Comparison of ENCODE assay signal across 23 mouse cellular contexts in genomic region chr14:58099599-58099998, GRCm38 (mm10). TPM values are rescaled to one million over a fixed set of nuclear protein-coding genes. Genes with fewer than 3 reads are reported as not detected.
DNase-seq lines count a peak whose midpoint lies in the region; ATAC-seq lines count a peak whose summit lies in the region.
"Had no signal": no experiment of that assay in that cellular context is flagged by ENCODE, and none has a peak within 500 bp of the region (broad histone marks: within the 10 kb centered on the region; RNA-seq: fewer than 3 reads in every experiment).

No protein-coding gene starts in this region.

- H3K4me2 ChIP-seq in embryonic facial prominence, embryonic 14.5 days (ENCODE audit: low read depth, low read length), result no peak overlapping the region
- H3K4me2 ChIP-seq: embryonic facial prominence, embryonic 13.5 days; heart, embryonic 11.5 days; hindbrain, embryonic 14.5 days; limb, embryonic 13.5 days; lung, embryonic 15.5 days had no signal

- 69% methylated on average over 8 of the region's 8 CpGs for WGBS in embryonic facial prominence, embryonic 14.5 days
- WGBS in embryonic facial prominence, embryonic 10.5 days, result 84% methylated on average over 8 of the region's 8 CpGs

- ATAC-seq in embryonic facial prominence, embryonic 14.5 days (ENCODE audit: low read depth), result no peak
- ATAC-seq: intestine, embryonic 16.5 days had no signal

- H3K4me3 ChIP-seq in embryonic facial prominence, embryonic 14.5 days (ENCODE audit: low read depth, low read length), result no peak overlapping the region
- H3K4me3 ChIP-seq in embryonic facial prominence, embryonic 10.5 days, result no peak overlapping the region
- H3K4me3 ChIP-seq: embryonic facial prominence, embryonic 13.5 days; left cerebral cortex, adult 2 months; limb, embryonic 13.5 days; lung, embryonic 15.5 days; midbrain, embryonic 10.5 days had no signal

- no peaks in the 10 kb centered on the region for H3K4me1 ChIP-seq in embryonic facial prominence, embryonic 14.5 days (ENCODE audit: control insufficient read depth, insufficient read depth, low read length)
- no peaks in the 10 kb centered on the region for H3K4me1 ChIP-seq in embryonic facial prominence, embryonic 10.5 days
- H3K4me1 ChIP-seq: lung, embryonic 15.5 days; midbrain, embryonic 10.5 days had no signal

- no peaks in the 10 kb centered on the region for H3K27me3 ChIP-seq in embryonic facial prominence, embryonic 14.5 days (replicated peaks; ENCODE audit: control insufficient read depth, insufficient read depth, low read length)
- no peaks in the 10 kb centered on the region for H3K27me3 ChIP-seq in embryonic facial prominence, embryonic 10.5 days (replicated peaks; ENCODE audit: low read depth, poor library complexity, severe bottlenecking)
- H3K27me3 ChIP-seq: embryonic facial prominence, embryonic 13.5 days; lung, embryonic 15.5 days had no signal

- H3K27ac ChIP-seq in embryonic facial prominence, embryonic 14.5 days (replicated peaks; ENCODE audit: low read depth, low read length), result no peak overlapping the region
- H3K27ac ChIP-seq in embryonic facial prominence, embryonic 10.5 days (replicated peaks), result no peak overlapping the region
- H3K27ac ChIP-seq: embryonic facial prominence, embryonic 13.5 days; hindbrain, embryonic 14.5 days; left cerebral cortex, adult 2 months; limb, embryonic 13.5 days; liver, embryonic 14.5 days; lung, embryonic 15.5 days; macrophage; midbrain, embryonic 10.5 days; stomach, postnatal 0 days had no signal

- no peaks in the 10 kb centered on the region for H3K36me3 ChIP-seq in embryonic facial prominence, embryonic 14.5 days (ENCODE audit: control insufficient read depth, insufficient read depth, low read length)
- no peaks in the 10 kb centered on the region for H3K36me3 ChIP-seq in embryonic facial prominence, embryonic 10.5 days (replicated peaks)
- H3K36me3 ChIP-seq: embryonic facial prominence, embryonic 13.5 days; limb, embryonic 13.5 days; lung, embryonic 15.5 days; midbrain, embryonic 10.5 days had no signal

- DNase-seq in embryonic facial prominence, embryonic 14.5 days (ENCODE audit: low spot score), result peak; percentile 43
- DNase-seq in embryonic facial prominence, embryonic 10.5 days (ENCODE audit: low spot score), result no peak
- DNase-seq in left cerebral cortex, postnatal 4 days, result peak; percentile 64
- DNase-seq in left cerebral cortex, postnatal 14 days (ENCODE audit: low spot score in 2 of 2), result no peak
- peak; percentile 80 to 86 for DNase-seq in cerebellum, postnatal 14 days
- DNase-seq in urinary bladder, postnatal 10 days (ENCODE audit: low spot score), result no peak
- DNase-seq in layer of hippocampus, postnatal 10 days (ENCODE audit: low spot score in 2 of 2), result no peak
- DNase-seq: adrenal gland, postnatal 10 days; heart, postnatal 10 days; kidney, postnatal 36 days; retina, postnatal 1 day had no signal

- intact Hi-C loops in left cerebral cortex, postnatal 4 days (cut with DNase I), result no loop called here
- intact Hi-C loops in left cerebral cortex, postnatal 14 days (cut with DNase I), result no loop called here

- H3K9ac ChIP-seq in embryonic facial prominence, embryonic 14.5 days (ENCODE audit: low read depth, low read length), result no peak overlapping the region
- H3K9ac ChIP-seq: embryonic facial prominence, embryonic 13.5 days; hindbrain, embryonic 14.5 days; limb, embryonic 13.5 days; liver, embryonic 14.5 days; lung, embryonic 15.5 days had no signal

- 0 out of 2 replicates have a peak, but pooled peaks cover 5% of the 10 kb centered on the region for H3K9me3 ChIP-seq in embryonic facial prominence, embryonic 14.5 days (ENCODE audit: control insufficient read depth, low read length)
- H3K9me3 ChIP-seq in embryonic facial prominence, embryonic 10.5 days, result no peaks in the 10 kb centered on the region
- H3K9me3 ChIP-seq: embryonic facial prominence, embryonic 13.5 days; limb, embryonic 13.5 days; lung, embryonic 15.5 days; midbrain, embryonic 10.5 days had no signal

RNA-seq across cellular contexts. Expression of gene Fgf9, which starts 29.3 kb away (rescaled TPM):
- polyA plus RNA-seq in embryonic facial prominence, embryonic 14.5 days (2014; fragmentation: Nextera tagmentation; extraction: Ambion mirVana), result 7.8 and 10.6 TPM in 2 replicates
- 5.7 and 6.5 TPM in 2 replicates for polyA plus RNA-seq in embryonic facial prominence, embryonic 10.5 days (2016; fragmentation: Nextera tagmentation; extraction: Ambion mirVana)
- total RNA-seq in left cerebral cortex, postnatal 4 days (2021), result 10 to 100 TPM; 11.8 TPM
- 10 to 100 TPM; 20.9 to 22.2 TPM for total RNA-seq in left cerebral cortex, postnatal 14 days (2021)
- total RNA-seq in layer of hippocampus, postnatal 10 days (2021), result 10 to 100 TPM; 15.8 to 16.9 TPM
- total RNA-seq: monocyte, adult 5-6 weeks had no signal

Comparison
In these comparisons a context has a peak if more than half of its experiments do, and no peak if none do; other contexts are left out.
1. DNase-seq: peak in embryonic facial prominence, embryonic 14.5 days (single experiment), left cerebral cortex, postnatal 4 days (single experiment) and cerebellum, postnatal 14 days (2 of 2); none in embryonic facial prominence, embryonic 10.5 days (single experiment), left cerebral cortex, postnatal 14 days (0 of 2), urinary bladder, postnatal 10 days (single experiment) and layer of hippocampus, postnatal 10 days (0 of 2).